Mouse (Mus musculus) bone marrow, adult 2 months (tissue): Measurements from ENCODE around the gene Dnajb8. TPM values are rescaled to one million over a fixed set of nuclear protein-coding genes. Genes with fewer than 3 reads are reported as not detected.
A peak's percentile ranks its signal among the peaks of the same experiment; 100 is the strongest.

Source experiments
- H3K27ac ChIP-seq: fragments of 200-500 bp; 2 replicates; pipeline ENCODE4 v1.5.1; 2012; ENCODE audit warnings: low read depth, mild to moderate bottlenecking, control low read depth, inconsistent platforms, low read length; ENCODE audit not compliant: control insufficient read depth, poor library complexity, insufficient read depth
- H3K4me1 ChIP-seq: fragments of 200-500 bp; 2 replicates; pipeline ENCODE4 v1.6.1; 2011; ENCODE audit warnings: low read length; ENCODE audit not compliant: control insufficient read depth, insufficient read depth
- H3K4me3 ChIP-seq: fragments of 200-500 bp; replicated peaks from 2 replicates; pipeline ENCODE3; 2011; ENCODE audit warnings: mild to moderate bottlenecking, low read depth, low read length, control low read depth; ENCODE audit not compliant: control insufficient read depth
- CTCF ChIP-seq: fragments of 200-500 bp; IDR thresholded peaks from 2 replicates; pipeline ENCODE4 v1.5.1; 2011; ENCODE audit warnings: low read length, control low read depth; ENCODE audit not compliant: control insufficient read depth, insufficient read depth
- POLR2A ChIP-seq: fragments of 200-500 bp; IDR thresholded peaks from 2 replicates; pipeline ENCODE4 v1.6.1; 2011; ENCODE audit warnings: low read depth, mild to moderate bottlenecking, control low read depth, low read length, borderline replicate concordance; ENCODE audit not compliant: control insufficient read depth
- WGBS: fragments of 180-500 bp; shearing (Covaris S2); methylation state at CpG from one replicate; pipeline ENCODE4 v1.1.7; 2018; 5-methylcytosine and 5-hydroxymethylcytosine counted together
- polyA plus RNA-seq: library from polyadenylated mRNA; stranded (reverse); fragments of >200 nt; gene quantifications from 2 replicates; pipeline ENCODE4 v1.2.4, GENCODE M21; 2011; ENCODE audit warnings: low replicate concordance; ENCODE audit not compliant: missing spikeins, insufficient read depth, insufficient read length

Gene Dnajb8
- not detected in 2 replicates for polyA plus RNA-seq

DNA sequence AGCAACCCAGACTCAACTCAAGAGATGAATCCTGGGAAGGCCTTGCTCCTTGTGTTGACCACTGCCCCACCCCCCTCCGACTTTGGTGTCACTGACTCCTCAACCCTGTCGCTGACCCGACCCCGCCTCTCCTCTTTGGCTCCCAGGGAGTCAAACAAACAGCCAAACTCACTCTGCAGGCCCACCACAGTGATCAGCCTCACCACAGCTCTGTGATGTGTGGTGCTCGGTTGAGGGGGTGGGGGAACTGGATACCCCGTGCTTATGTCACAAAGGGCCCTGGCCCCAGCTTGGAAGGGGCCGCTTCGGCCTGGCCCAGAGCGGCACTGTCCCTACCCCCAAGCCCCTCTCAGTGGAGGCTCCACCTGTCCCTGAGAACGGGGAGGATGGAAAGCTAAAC lies at the start of gene Dnajb8:
TSS of gene Dnajb8 (plus strand) at position 301 of the 400 bp plus-strand sequence.
- WGBS = 81% methylated on average over 10 of the region's 10 CpGs
- TF ChIP-seq CTCF (no peak), POLR2A (no peak)
- Histone ChIP-seq H3K4me3 (no peak within 1 kb of the TSS), H3K27ac (no peak within 1 kb of the TSS), H3K4me1 (no peaks in the 10 kb centered on the region)

DNA sequence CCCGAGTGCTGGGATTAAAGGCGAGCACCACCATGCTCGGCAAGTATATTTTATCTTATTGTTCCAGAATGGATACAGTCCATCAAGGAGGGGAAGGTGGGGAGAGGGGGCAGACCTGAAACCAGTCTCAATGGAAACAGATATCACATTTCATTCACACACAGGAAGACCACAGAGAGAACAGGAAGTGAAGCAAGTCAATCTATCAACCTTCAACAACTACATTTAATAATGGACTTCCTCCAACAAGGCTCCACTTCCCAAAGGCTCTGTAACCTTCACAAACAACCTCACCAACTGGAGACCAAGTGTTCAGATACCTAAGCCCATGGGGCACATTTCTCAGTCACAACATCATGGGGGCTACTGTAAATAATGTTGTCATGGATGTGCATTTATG lies 47.9 kb upstream of the Dnajb8 start:
- H3K4me1 ChIP-seq = no peaks in the 10 kb centered on the region
- WGBS = 88% methylated on average over 3 of the region's 3 CpGs

DNA sequence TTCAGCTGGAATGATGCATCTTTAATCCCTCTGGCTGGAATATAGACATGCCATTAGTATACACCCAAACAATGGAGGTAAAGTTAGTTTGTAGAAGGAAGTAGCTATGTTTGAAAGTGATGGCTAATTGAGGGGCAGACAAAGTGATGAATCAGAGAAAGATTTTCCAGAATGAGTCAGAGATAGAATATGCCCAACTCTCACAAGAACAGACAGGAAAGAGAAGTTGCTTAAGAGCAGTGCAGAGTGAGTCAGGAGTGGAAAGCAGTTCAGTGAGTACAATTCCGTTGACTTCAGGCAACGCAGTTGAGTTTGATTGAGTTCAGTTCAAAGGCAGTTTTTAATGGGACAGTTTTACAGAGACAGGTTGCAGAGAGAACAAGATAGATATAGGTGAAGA lies 47.4 kb upstream of the Dnajb8 start:
- H3K4me1 ChIP-seq = no peaks in the 10 kb centered on the region
- TF ChIP-seq POLR2A (no peak), CTCF (no peak)
- WGBS = 72% methylated on average over 2 of the region's 2 CpGs
- no peak overlapping the region for H3K4me3 ChIP-seq
- no peak overlapping the region for H3K27ac ChIP-seq

More for the DNA sequence above, 47.9 kb upstream of the Dnajb8 start:
- no peak overlapping the region for H3K4me3 ChIP-seq
- TF ChIP-seq CTCF (no peak), POLR2A (no peak)
- no peak overlapping the region for H3K27ac ChIP-seq

DNA sequence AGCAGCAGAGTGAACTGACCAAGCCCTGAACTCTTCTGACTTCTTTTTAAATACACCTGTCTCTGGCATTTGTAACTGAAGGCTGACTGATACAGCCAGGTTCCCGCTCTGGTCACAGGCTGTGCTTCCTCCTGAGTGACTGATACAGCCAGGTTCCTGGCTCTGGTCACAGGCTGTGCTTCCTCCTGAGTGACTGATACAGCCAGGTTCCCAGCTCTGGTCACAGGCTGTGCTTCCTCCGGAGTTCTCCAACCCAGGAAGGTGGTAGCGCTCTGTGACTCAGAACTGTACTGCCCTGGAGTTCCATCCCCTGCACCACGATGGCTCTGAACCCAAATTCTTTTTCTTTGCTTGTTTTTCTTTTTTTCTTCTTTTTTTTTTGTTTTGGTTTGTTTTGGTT lies 37.4 kb upstream of the Dnajb8 start:
- 11% methylated on average over 4 of the region's 4 CpGs for WGBS
- TF ChIP-seq POLR2A (no peak), CTCF (no peak)
- no peak overlapping the region for H3K27ac ChIP-seq
- H3K4me1 ChIP-seq = no peaks in the 10 kb centered on the region; the same call in none of the 2 replicates
- H3K4me3 ChIP-seq = no peak overlapping the region

DNA sequence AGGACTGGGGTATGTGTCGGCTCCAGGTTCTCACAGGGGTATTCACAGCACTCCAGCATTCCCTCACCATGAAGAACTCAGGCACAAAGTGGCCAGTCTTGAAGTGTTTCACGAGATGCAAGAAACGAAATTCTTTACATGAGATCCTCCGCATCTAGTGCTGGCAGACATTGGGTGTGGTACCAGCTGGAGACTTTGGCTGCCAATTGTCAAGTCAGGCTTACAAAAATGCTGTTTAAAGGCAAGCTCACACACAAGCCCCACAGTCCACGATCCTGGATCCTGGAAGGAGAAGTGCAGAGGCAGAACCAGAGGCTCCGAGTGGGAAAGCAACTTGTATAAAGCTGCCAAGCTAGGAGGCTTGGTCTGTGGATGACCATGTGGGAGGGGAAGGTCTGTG lies 33.9 kb upstream of the Dnajb8 start:
- Histone ChIP-seq H3K4me3 (no peak overlapping the region), H3K4me1 (no peaks in the 10 kb centered on the region; the same call in none of the 2 replicates), H3K27ac (no peak overlapping the region)
- TF ChIP-seq POLR2A (no peak), CTCF (no peak)
- WGBS = 76% methylated on average over 6 of the region's 6 CpGs

DNA sequence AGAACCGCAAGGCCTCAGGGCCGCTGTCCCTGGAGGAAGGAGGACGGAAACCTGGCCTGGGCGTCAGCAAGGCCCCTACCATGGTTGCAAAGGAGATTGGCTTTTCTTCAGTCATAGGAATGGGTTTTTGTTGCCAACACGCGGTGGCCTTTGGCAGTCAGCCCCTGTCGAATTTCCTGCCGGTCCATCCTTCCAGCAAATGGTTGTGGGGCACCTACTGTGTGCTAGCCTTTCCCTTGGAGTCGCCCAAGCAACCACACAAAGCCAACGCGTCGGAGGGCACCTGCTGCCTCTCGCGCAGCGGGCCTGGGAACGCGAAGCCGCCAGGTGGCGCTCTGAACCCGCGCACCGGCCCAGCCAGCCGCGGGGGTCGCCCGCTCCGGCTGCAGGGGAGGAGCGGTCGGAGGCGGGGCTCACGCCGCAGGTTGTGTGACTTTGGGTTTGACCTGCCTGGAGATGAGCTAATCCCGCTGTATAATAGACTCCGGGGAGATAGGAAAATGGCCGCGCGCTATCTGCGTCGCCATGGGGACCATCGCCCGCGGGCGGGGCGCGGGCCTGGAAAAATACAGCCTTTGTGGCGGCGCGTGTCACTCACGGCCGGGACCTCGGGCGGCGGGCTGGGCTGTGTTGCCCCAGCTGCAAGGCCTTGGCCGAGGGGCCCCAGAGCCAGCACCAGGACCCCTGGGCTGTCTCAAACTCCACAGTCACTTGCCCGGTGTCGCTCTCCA lies 32.6 kb upstream of the Dnajb8 start:
- WGBS = 2% methylated on average over 56 of the region's 56 CpGs
- Histone ChIP-seq H3K4me1 (no peaks in the 10 kb centered on the region; the same call in 1 of the 2 replicates), H3K27ac (no peak overlapping the region), H3K4me3 (peak overlapping the region; percentile 56)
- TF ChIP-seq CTCF (peak; percentile 77), POLR2A (no peak; the same call in 1 of the 2 replicates)

DNA sequence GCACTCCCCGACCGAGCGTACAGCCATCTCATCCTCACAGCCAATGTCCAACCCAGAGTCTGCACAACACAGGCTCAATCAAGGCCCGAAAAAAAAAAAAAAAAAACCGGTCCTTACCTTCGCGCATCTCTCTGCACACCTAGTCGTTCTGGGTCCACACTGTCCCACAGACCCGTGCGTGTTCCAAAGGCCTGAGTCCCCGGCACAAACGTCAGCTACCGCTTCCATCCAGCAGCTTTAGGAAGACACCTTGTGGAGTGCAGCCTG lies 32.1 kb upstream of the Dnajb8 start:
- no peak for TF ChIP-seq POLR2A
- no peak for TF ChIP-seq CTCF
- Histone ChIP-seq H3K27ac (no peak overlapping the region), H3K4me1 (no peaks in the 10 kb centered on the region), H3K4me3 (no peak overlapping the region)
- 46% methylated on average over 13 of the region's 13 CpGs for WGBS

DNA sequence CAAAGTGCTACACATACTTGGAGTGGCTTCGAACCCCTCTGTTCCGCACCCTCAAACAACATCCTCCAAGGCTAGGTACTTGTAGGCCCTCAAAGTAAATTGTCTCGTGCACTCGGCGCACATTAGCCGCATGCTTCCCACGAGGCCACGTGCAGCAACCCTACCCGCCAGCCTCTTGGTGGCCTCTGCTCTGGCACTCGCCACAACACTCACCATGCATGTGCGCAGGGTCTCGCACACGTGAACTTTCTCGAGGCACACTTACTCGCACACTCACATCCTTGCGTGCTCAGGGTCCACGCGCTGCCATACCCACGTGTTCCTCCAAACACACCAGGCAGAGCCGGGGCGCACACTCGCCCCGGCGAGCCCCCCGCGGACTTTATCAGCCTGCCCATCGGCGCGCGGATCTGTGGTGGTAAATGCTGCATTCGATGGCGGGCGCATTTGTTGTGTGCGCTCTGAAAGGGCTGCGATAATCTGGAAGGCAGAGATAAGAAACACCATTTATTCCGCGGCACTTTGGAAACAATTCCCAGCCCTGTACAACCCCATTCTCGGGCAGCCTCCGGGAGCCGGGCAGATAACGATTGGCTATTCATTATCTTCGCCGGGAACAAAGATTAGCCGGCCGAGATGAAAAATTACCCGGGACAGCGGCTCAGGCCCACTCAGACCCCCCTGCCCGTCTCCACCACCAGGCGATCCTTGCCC lies 31.6 kb upstream of the Dnajb8 start:
- H3K27ac ChIP-seq = no peak overlapping the region
- TF ChIP-seq CTCF = no peak
- TF ChIP-seq POLR2A = no peak
- no peak overlapping the region for H3K4me3 ChIP-seq
- WGBS = 77% methylated on average over 49 of the region's 49 CpGs
- no peaks in the 10 kb centered on the region for H3K4me1 ChIP-seq
